Mouse (Mus musculus) spleen, adult 12 weeks (tissue): Measurements from ENCODE around the gene Ceacam18.
"Not testable (repeated sequence)": the region's sequence is repeated elsewhere in the genome, so short reads cannot be mapped to it uniquely, and the experiment has no call there.

ENCODE experiments used
- DNase-seq: peaks from one replicate; pipeline ENCODE4 v3.0.0; 2022; ENCODE audit warnings: low spot score

Ceacam18 gene

GRCm38 (mm10) chr7:43634500-43634899 is at the start of gene Ceacam18:
Ceacam18 (plus strand) TSS chr7:43634707.
- DNase-seq, result no peak

GRCm38 (mm10) chr7:43584790-43585189 is 49.7 kb upstream of the Ceacam18 start:
- no peak for DNase-seq

- no peak for DNase-seq
These were observed 32.6 kb upstream of the Ceacam18 start for GRCm38 (mm10) chr7:43601884-43602283.

GRCm38 (mm10) chr7:43606896-43607742 is 27.4 kb upstream of the Ceacam18 start, which contains the start of gene Zfp819:
Zfp819 (plus strand) TSS chr7:43607169.
- no peak for DNase-seq

GRCm38 (mm10) chr7:43607743-43608287 is 26.7 kb upstream of the Ceacam18 start:
- no peak for DNase-seq

- no peak for DNase-seq
These were observed 26.1 kb upstream of the Ceacam18 start for GRCm38 (mm10) chr7:43608316-43608824.

- DNase-seq, result no peak
These were observed 20.5 kb upstream of the Ceacam18 start for GRCm38 (mm10) chr7:43613816-43614551.

GRCm38 (mm10) chr7:43622927-43623326 is 11.6 kb upstream of the Ceacam18 start:
- DNase-seq, result no peak

GRCm38 (mm10) chr7:43623819-43624218 is 10.7 kb upstream of the Ceacam18 start:
- DNase-seq, result no peak

GRCm38 (mm10) chr7:43625065-43625464 is 9.4 kb upstream of the Ceacam18 start:
- no peak for DNase-seq

- no peak for DNase-seq
These were observed 8.6 kb upstream of the Ceacam18 start for GRCm38 (mm10) chr7:43625794-43626422.

GRCm38 (mm10) chr7:43633940-43634339 is 567 bp upstream of the Ceacam18 start:
- no peak for DNase-seq

GRCm38 (mm10) chr7:43636194-43636593 is 1.7 kb downstream of the Ceacam18 start:
- no peak for DNase-seq

GRCm38 (mm10) chr7:43637118-43637517 is 2.6 kb downstream of the Ceacam18 start:
- no peak for DNase-seq

- no peak for DNase-seq
These were observed 8.1 kb downstream of the Ceacam18 start for GRCm38 (mm10) chr7:43642587-43642986.

GRCm38 (mm10) chr7:43643046-43643652 is 8.6 kb downstream of the Ceacam18 start:
- DNase-seq, result no peak

GRCm38 (mm10) chr7:43652683-43653082 is 18.2 kb downstream of the Ceacam18 start:
- no peak for DNase-seq

- DNase-seq, result no peak
These were observed 20.0 kb downstream of the Ceacam18 start for GRCm38 (mm10) chr7:43654519-43654918.

GRCm38 (mm10) chr7:43656232-43656631 is 21.7 kb downstream of the Ceacam18 start:
- no peak for DNase-seq

GRCm38 (mm10) chr7:43660002-43660401 is 25.5 kb downstream of the Ceacam18 start, which contains the start of gene Siglece:
Siglece (minus strand) TSS chr7:43660161.
- DNase-seq, result no peak

GRCm38 (mm10) chr7:43662804-43663203 is 28.3 kb downstream of the Ceacam18 start:
- no peak for DNase-seq

- not testable (repeated sequence) for DNase-seq
These were observed 32.7 kb downstream of the Ceacam18 start for GRCm38 (mm10) chr7:43667221-43667620.
